Mouse (Mus musculus) limb, embryonic 12.5 days (tissue): ENCODE measurements around the gene Tmem218. TPM values are rescaled to one million over a fixed set of nuclear protein-coding genes. Genes with fewer than 3 reads are reported as not detected.
A peak's percentile ranks its signal among the peaks of the same experiment; 100 is the strongest.

Source experiments
- ATAC-seq: fragments of 200-750 bp; cut with Nextera tagmentation; 2 replicates; pipeline ENCODE4 v1.8.0; 2017; ENCODE audit warnings: low read depth, moderate TSS enrichment; ENCODE audit not compliant: insufficient number of reproducible peaks, insufficient read depth, low FRiP score, low TSS enrichment
- H3K27ac ChIP-seq: fragments of 300-500 bp; sonication (generic); 2 replicates; pipeline ENCODE4 v1.5.1; 2016; ENCODE audit warnings: mild to moderate bottlenecking, moderate library complexity
- H3K27me3 ChIP-seq: fragments of 300-500 bp; sonication (generic); 2 replicates; pipeline ENCODE4 v1.6.1; 2016; ENCODE audit warnings: mild to moderate bottlenecking, moderate library complexity
- H3K36me3 ChIP-seq: fragments of 300-500 bp; sonication (generic); 2 replicates; pipeline ENCODE4 v1.6.1; 2016; ENCODE audit warnings: mild to moderate bottlenecking, moderate library complexity
- H3K4me1 ChIP-seq: fragments of 300-500 bp; sonication (generic); replicated peaks from 2 replicates; pipeline ENCODE4 v1.6.1; 2016
- H3K4me2 ChIP-seq: fragments of 300-500 bp; sonication (generic); 2 replicates; pipeline ENCODE4 v1.6.1; 2016; ENCODE audit warnings: mild to moderate bottlenecking, moderate library complexity
- H3K4me3 ChIP-seq: fragments of 300-500 bp; sonication (generic); replicated peaks from 2 replicates; pipeline ENCODE4 v1.5.1; 2016; ENCODE audit warnings: mild to moderate bottlenecking
- H3K9ac ChIP-seq: fragments of 300-500 bp; sonication (generic); replicated peaks from 2 replicates; pipeline ENCODE4 v1.6.1; 2016; ENCODE audit warnings: mild to moderate bottlenecking, moderate library complexity
- H3K9me3 ChIP-seq: fragments of 300-500 bp; sonication (generic); 2 replicates; pipeline ENCODE4 v1.6.1; 2016; ENCODE audit warnings: mild to moderate bottlenecking, moderate library complexity
- WGBS: fragments of 180-500 bp; shearing (Covaris S2); methylation state at CpG from one replicate; pipeline ENCODE4 v1.1.7; 2016; 5-methylcytosine and 5-hydroxymethylcytosine counted together
- polyA plus RNA-seq: library from polyadenylated mRNA; unstranded; fragments of >200 nt; fragmentation: Nextera tagmentation; extraction: Ambion mirVana; gene quantifications from 2 replicates; pipeline ENCODE4 v1.2.1, GENCODE M21; 2016

Tmem218 gene
- polyA plus RNA-seq, 1 experiment from 2014 or later: 12.6 TPM

DNA sequence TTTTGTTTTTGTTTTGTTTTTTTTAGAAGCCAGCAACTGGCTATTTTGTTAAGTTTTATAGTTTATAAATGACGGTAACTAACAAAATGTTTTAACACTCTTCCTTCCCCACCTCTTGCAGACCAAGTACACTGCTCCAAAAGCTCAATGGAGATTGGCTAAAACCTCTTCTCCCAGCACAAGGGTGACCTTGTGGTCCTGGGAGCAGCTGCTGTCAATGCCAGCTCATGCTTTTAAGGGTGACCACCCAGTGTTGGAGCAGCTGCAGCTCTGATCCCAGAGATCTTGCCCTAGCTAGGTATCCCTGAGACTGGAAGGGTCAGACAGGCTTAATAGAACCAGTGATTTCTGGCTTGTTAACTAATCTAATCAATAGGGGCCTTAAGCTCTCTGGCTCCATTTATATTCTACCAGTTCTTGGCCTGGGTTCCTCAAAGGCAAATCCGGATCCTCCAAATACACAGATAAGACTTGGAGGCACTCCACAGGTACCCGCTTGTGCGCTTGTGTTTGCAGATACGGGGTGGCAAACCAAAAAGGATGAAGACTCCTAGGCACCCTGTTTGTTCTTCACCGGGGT is 46.6 kb downstream of the Tmem218 start:
- Histone ChIP-seq H3K27me3 (0 out of 2 replicates have a peak, but pooled peaks cover 3% of the 10 kb centered on the region), H3K9ac (peak overlapping the region; percentile 66; the same call in 1 of the 2 replicates), H3K4me3 (peak overlapping the region; percentile 46), H3K4me1 (peaks cover 12% of the 10 kb centered on the region), H3K27ac (no peak overlapping the region), H3K9me3 (no peaks in the 10 kb centered on the region), H3K4me2 (peak overlapping the region; percentile 89), H3K36me3 (no peaks in the 10 kb centered on the region)
- ATAC-seq: 0 out of 2 replicates have a peak, but pooled peaks have one; percentile 21
- WGBS: 18% methylated on average over 6 of the region's 6 CpGs

DNA sequence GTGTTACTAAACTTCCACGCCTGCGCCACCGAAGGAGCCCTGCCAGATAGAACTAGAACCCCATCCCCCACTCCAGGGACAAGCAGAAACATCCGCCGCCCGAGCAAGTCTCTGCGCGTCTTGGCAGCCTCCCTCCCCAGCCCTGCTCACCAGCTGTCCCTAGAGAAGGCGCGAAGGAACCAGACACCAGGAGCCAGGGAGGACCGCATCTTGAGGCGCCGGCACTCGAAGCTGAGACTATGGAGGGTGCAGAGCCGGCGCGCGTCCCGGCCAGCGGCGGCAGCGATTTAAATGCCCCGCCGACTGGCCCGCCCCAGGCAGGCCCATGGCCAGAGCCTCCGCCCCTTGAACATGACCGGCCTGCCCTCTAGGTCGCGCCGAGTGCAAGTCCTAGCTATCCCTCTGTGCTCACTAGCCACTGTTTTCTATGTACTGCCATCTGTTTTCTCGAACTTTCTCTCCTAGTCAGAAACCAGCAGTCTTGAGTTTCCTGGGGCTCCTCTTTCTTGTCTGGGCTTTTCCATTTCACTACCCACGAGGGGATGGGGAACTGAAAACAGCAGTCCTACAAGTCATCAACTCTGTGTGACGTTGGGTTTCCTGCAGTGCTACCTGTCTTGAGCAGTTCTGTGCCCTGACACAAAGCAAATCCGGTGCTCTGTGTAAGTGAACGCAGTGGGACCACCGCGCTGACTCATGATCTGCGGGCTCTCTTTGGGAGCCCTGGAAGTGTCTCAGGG is 47.3 kb downstream of the Tmem218 start, which contains the start of gene Slc37a2:
Gene Slc37a2 (minus strand): TSS at position 590 of the 740 bp plus-strand sequence.
- no peak within 1 kb of the TSS for H3K27ac ChIP-seq
- peak within 1 kb of the TSS; percentile 66 for H3K9ac ChIP-seq
- H3K36me3 ChIP-seq: no peaks in the 10 kb centered on the region
- peaks cover 12% of the 10 kb centered on the region for H3K4me1 ChIP-seq
- peak within 1 kb of the TSS; percentile 89 for H3K4me2 ChIP-seq
- peak; percentile 85 for ATAC-seq
- H3K27me3 ChIP-seq: 0 out of 2 replicates have a peak, but pooled peaks cover 3% of the 10 kb centered on the region
- H3K4me3 ChIP-seq: peak within 1 kb of the TSS; percentile 46
- H3K9me3 ChIP-seq: no peaks in the 10 kb centered on the region
- WGBS: 2% methylated on average over 38 of the region's 38 CpGs

DNA sequence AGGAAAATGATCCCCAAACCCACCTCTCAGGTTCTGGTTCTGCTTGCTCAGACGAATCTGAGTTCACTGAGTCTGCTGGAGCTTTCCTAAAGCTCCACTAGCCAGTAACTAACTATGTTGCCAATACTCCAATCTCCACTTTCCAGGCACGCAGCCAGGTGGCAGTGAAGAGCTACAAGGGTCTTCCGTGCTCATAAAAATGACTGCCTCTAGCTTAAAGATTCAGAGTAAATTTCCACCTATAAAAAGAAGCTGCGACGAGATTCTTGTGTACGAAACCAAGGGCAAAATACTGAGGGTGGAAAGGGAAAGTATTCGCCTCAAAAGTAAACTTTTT is 47.8 kb downstream of the Tmem218 start:
- H3K27me3 ChIP-seq: 0 out of 2 replicates have a peak, but pooled peaks cover 3% of the 10 kb centered on the region
- ATAC-seq: no peak
- H3K4me2 ChIP-seq: peak overlapping the region; percentile 89
- peak overlapping the region; percentile 46 for H3K4me3 ChIP-seq
- no peaks in the 10 kb centered on the region for H3K36me3 ChIP-seq
- H3K4me1 ChIP-seq: peaks cover 12% of the 10 kb centered on the region
- H3K9ac ChIP-seq: 0 out of 2 replicates have a peak overlapping the region, but pooled peaks have one; percentile 66
- no peak overlapping the region for H3K27ac ChIP-seq
- WGBS: 29% methylated on average over 7 of the region's 7 CpGs
- no peaks in the 10 kb centered on the region for H3K9me3 ChIP-seq

DNA sequence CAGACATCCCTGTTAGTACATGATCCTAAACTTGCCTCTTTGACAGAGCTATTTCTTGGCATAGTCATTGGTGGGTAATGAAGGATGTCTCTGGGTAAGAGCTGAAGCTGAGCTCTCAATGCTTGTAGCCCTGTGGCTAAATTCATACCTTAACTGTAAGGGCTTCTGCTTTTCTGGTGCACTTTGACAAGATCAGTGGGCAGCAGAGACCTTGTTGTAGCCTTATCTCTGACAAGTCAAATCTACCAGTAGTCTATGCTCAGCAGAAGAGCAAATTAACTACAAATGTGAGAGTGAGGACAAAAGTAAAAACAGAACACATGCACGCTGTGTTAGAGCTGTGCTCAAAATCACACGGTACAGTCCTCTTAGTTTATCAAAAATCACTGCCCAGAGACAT is 58.6 kb downstream of the Tmem218 start:
- Histone ChIP-seq H3K27me3 (no peaks in the 10 kb centered on the region), H3K4me1 (no peaks in the 10 kb centered on the region), H3K9me3 (no peaks in the 10 kb centered on the region), H3K4me3 (no peak overlapping the region), H3K27ac (no peak overlapping the region), H3K9ac (no peak overlapping the region), H3K36me3 (no peaks in the 10 kb centered on the region), H3K4me2 (no peak overlapping the region)
- 87% methylated on average over 2 of the region's 2 CpGs for WGBS
- no peak for ATAC-seq

Other genes with a start within 250 kb of the Tmem218 start
- gene Pknox2, start 60.8 kb upstream of the Tmem218 start, polyA plus RNA-seq: 15.5 and 18.6 TPM in 2 replicates
- 1.1 and 2.1 TPM in 2 replicates for gene Slc37a2, start 47.5 kb downstream of the Tmem218 start, polyA plus RNA-seq
- 8.1 and 8.5 TPM in 2 replicates for gene Ccdc15, start 140.2 kb downstream of the Tmem218 start, polyA plus RNA-seq
- 0.06 TPM in 1 of 2 replicates, not detected in the other for gene Hepacam, start 159.1 kb downstream of the Tmem218 start, polyA plus RNA-seq
- gene Robo4, start 193.7 kb downstream of the Tmem218 start, polyA plus RNA-seq: 8.4 and 10.3 TPM in 2 replicates
- gene Robo3, start 225.0 kb downstream of the Tmem218 start, polyA plus RNA-seq: 0.10 TPM in 1 of 2 replicates, not detected in the other